Mouse (Mus musculus) E14TG2a.4 (cell line): ENCODE results near the gene Gm17535.
"Not testable (repeated sequence)": the region's sequence is repeated elsewhere in the genome, so short reads cannot be mapped to it uniquely, and the experiment has no call there.

Experiments
- H3K27me3 ChIP-seq: 2 replicates; pipeline ENCODE4 v1.6.1; 2014; ENCODE audit warnings: low read length, control low read depth; ENCODE audit not compliant: insufficient read depth
- H3K36me3 ChIP-seq: 2 replicates; pipeline ENCODE4 v1.6.1; 2014; ENCODE audit warnings: low read length, control low read depth; ENCODE audit not compliant: insufficient read depth
- H3K4me1 ChIP-seq: replicated peaks from 2 replicates; pipeline ENCODE4 v1.6.1; 2014; ENCODE audit warnings: low read depth, low read length, control low read depth
- H3K4me3 ChIP-seq: replicated peaks from 2 replicates; pipeline ENCODE4 v1.5.1; 2014; ENCODE audit warnings: mild to moderate bottlenecking, low read length
- H3K9me3 ChIP-seq: 2 replicates; pipeline ENCODE4 v1.6.1; 2014; ENCODE audit warnings: low read length, control low read depth

Gene Gm17535

GRCm38 (mm10) chr9:3038161-3038560, 3.8 kb downstream of the Gm17535 start:
- H3K4me1 ChIP-seq, H3K4me3 ChIP-seq, H3K27me3 ChIP-seq, H3K9me3 ChIP-seq, H3K36me3 ChIP-seq: not testable (repeated sequence)
